Mouse (Mus musculus): ENCODE measurements at regions not wholly inside any gene's neighbourhood (a gene's known extent, or its start where the extent isn't known, plus 50 kb on each side); places are given as distances from the start of the nearest gene placed in this dataset.

- no peak for DNase-seq
Measured at GRCm38 (mm10) chr13:41897481-41898317, 50.2 kb upstream of the Adtrp start.
